Mouse (Mus musculus) adrenal gland (tissue): ENCODE measurements around the gene Tnrc6c.

Source experiments
- intact Hi-C: fragments of 180-260 bp; cut with DNase I; formaldehyde crosslinking; loops from one replicate; pipeline ENCODE4 v1.15.1; 2025

Tnrc6c gene

GRCm38 (mm10) chr11:117788481-117788880, 134.4 kb downstream of the Tnrc6c start:
- intact Hi-C loops: loop anchor here (5.0 kb wide), 1 partner anchor 34 kb away; no protein-coding TSS in a partner anchor

GRCm38 (mm10) chr11:117790286-117790685, 136.2 kb downstream of the Tnrc6c start:
- intact Hi-C loops: no loop called here

GRCm38 (mm10) chr11:117790703-117791440, 136.8 kb downstream of the Tnrc6c start:
- intact Hi-C loops: no loop called here

DNA sequence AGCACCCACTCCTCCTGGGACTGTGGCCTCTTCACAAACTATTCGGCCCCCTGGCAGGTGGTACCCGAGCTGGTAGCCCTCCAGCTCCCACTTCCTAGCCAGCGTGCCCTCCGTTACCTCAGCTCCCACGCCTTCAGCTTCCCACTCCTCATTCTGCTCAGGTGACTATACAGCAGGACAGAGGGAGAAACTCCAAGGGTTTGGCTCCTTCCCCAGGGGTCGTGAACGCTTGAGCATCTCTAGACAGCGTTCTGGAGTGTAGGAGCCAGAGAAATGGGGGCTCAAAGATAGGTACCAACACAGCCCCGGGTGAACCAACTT, 137.3 kb downstream of the Tnrc6c start:
- intact Hi-C loops: no loop called here

GRCm38 (mm10) chr11:117792281-117792888, 138.3 kb downstream of the Tnrc6c start:
- intact Hi-C loops: no loop called here

GRCm38 (mm10) chr11:117794035-117794551, 140.0 kb downstream of the Tnrc6c start:
- intact Hi-C loops: no loop called here

DNA sequence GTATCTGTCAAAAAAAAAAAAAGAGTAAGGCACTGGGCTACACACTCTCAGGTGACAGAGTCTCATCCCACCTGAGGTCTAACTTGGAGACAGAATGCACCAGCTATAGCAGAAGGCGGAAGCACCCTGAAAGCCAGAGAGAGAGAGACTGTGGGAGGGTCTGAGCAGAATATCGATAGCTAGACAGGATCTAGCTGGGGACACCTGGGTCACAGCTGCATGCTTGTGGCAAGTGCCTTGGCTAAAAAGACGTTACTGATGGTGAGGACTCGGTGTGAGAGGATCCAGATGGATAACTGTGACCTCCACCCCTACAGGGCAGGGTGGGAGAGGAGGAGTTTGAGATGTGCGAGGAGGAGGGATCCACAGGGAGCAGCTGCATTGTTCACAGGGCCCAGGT, 142.9 kb downstream of the Tnrc6c start:
- intact Hi-C loops: no loop called here

DNA sequence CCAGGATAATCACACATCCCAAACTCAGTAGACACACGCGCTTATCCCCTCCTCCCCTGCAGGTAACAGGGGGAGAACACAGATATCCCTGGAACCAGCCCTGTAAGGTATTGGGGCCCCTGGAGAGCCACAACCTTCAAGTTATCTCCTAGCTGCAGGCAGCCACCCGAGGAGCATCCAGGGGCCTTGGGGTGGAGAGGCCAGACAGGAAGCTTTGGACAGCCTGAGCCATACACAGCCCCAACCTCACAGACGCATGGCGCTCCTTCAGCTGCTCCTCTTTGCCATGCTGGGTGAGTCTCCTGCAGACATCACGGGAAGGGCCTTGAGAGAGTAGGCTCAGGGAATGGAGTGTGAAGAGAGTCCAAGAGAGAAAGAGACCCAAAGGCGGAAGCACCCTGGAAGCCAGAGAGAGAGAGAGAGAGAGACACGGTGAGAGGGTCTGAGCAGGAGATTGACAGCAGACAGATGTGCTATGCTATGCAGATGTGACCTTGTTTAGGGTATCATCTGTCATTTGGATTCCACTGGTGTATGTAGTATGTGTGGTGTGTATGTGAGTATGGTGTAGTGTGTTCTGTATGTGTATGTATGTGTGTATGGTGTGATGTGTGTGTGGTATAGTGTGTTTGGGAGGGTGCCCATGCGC, 143.5 kb downstream of the Tnrc6c start, which contains the start of gene 6030468B19Rik:
TSS of gene 6030468B19Rik (plus strand) at position 150 of the 649 bp plus-strand sequence.
- intact Hi-C loops: no loop called here

- intact Hi-C loops: no loop called here
These were observed 144.1 kb downstream of the Tnrc6c start for GRCm38 (mm10) chr11:117798160-117798541.

DNA sequence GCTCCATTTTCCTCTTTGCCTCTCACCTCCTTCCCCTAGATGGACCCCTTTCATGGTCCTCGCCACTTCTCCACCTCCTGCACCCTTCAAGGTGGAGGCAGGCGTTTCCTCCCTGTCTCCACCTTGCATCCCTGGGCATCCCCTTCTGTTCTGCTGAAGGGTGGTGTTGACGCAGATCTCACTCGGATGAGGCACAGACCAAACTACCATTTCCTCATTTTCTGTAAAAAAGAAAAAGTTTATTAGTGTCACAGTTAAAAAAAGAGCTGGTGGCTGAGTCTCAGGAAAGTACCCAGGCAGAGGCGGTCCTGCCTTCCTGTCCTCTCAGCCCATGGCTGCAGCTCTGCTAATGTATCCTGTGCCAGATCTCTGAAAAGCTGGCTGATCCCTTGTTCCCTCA, 145.1 kb downstream of the Tnrc6c start:
- intact Hi-C loops: no loop called here

- intact Hi-C loops: no loop called here
These were observed 145.9 kb downstream of the Tnrc6c start for GRCm38 (mm10) chr11:117800038-117800437.

- intact Hi-C loops: no loop called here
These were observed 147.6 kb downstream of the Tnrc6c start for GRCm38 (mm10) chr11:117801650-117802049.

DNA sequence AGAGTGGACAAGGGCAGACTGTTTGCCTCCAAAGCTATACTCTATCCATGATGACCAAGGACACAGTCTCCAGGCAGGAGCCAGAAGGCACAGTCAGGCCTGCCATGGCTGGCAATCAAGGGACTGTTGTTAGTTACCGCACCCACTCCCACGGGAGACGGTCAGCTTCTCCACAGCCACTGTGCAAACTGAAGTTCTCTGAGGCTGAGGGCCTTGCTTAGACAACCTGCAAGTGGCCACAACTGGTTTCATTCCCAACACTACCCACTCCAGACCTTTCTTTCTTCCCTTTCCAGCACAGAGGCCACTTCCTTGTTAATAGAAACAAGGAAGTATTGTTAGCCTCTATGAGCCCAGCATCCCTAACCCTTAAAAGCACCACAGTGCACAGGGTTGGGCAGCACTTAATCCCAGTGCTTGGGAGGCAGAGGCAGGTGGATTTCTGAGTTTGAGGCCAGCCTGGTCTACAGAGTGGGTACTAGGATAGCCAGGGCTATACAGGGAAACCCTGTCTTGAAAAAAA, 149.1 kb downstream of the Tnrc6c start:
- intact Hi-C loops: no loop called here

- intact Hi-C loops: no loop called here
These were observed 152.7 kb downstream of the Tnrc6c start for GRCm38 (mm10) chr11:117806781-117807180.

- intact Hi-C loops: no loop called here
These were observed 155.6 kb downstream of the Tnrc6c start, which contains the start of the genes Gm20708 and Syngr2 for GRCm38 (mm10) chr11:117809407-117810311. Gene Gm20708 (plus strand): TSS chr11:117809668. Gene Syngr2 (plus strand): TSS chr11:117809668.

DNA sequence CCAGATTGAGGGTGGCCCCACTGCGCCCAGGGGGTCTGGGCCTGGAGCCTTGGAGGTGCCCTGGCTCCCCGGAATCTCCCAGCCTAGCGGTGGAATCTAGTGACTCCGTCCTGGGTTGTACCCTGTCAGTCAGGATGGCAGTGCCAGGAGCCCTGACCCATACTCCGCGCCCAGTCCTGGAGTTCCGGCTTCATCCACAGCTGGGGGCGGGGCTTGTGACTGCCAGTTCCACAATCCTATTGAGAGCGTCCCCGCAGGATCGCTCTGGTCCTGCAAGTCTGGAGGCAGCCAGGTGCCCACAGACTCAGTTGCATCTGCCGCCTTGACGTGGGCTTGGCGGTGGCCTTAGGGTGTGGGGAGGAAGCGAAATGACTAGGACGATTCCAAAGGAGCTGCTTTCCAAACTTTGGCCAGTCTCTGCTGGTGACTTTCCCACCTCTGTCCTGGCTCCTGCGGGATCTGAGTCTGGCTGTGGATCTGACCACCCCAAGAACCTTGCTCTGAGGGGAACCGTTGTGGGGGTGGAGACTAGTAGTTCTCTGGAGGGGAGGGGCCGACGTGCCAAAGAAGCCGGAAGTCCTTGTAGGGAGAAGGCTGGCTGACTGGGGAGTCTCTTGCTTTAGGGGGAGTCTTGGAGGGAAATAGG, 156.4 kb downstream of the Tnrc6c start:
- intact Hi-C loops: no loop called here
